Mouse (Mus musculus): Measurements from ENCODE around the gene Hist1h2bn. TPM values are rescaled to one million over a fixed set of nuclear protein-coding genes. Genes with fewer than 3 reads are reported as not detected.

Gene Hist1h2bn
- total RNA-seq, 2 experiments from 2014 or later = 353 to 1,312 TPM

DNA sequence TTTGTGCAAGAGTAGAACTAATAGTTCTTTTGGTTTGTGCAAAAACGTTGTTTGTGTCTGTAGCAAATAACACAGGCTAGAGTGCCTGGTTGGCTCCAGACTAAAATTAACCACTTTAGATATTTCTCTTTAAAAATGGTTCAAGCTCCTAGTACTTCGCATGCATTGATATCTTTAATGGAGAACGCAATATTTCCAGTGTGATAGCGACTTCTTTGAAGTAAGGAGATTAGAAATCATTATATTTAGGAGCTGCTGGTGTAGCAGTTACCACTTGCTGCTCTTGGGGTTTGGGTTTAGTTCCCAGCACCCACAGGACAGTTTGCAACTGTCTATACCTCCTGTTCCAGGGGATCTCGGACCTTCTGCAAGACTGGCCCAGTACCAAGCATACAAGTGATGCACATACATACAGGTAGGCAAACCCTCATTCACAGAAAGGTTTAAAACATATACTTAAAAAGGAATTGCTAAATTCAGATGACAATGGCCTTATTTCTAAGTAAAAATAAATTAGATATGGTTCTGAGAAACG, 27.2 kb downstream of the Hist1h2bn start:
- no peak for ATAC-seq (replicated peaks; ENCODE audit: poor library complexity)

DNA sequence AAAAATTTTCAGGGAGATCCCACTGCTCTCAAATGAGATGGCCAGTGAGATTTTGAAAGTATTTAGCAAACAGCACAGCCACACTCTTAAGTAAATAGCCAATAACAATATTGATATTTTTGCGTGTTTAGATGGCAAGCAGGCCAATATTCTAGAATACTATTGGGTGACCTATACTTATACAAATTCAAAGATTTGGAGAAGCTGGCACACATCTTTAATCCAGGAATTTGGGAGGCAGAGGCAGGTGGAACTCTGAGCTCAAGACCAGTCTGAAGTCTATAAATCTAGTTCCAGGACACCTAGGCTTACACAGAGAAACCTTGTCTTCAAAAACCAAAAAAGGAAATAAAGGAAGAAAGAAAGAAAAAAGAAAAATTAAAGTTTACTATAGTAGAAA, 27.7 kb downstream of the Hist1h2bn start:
- no peak for ATAC-seq (replicated peaks; ENCODE audit: poor library complexity)

DNA sequence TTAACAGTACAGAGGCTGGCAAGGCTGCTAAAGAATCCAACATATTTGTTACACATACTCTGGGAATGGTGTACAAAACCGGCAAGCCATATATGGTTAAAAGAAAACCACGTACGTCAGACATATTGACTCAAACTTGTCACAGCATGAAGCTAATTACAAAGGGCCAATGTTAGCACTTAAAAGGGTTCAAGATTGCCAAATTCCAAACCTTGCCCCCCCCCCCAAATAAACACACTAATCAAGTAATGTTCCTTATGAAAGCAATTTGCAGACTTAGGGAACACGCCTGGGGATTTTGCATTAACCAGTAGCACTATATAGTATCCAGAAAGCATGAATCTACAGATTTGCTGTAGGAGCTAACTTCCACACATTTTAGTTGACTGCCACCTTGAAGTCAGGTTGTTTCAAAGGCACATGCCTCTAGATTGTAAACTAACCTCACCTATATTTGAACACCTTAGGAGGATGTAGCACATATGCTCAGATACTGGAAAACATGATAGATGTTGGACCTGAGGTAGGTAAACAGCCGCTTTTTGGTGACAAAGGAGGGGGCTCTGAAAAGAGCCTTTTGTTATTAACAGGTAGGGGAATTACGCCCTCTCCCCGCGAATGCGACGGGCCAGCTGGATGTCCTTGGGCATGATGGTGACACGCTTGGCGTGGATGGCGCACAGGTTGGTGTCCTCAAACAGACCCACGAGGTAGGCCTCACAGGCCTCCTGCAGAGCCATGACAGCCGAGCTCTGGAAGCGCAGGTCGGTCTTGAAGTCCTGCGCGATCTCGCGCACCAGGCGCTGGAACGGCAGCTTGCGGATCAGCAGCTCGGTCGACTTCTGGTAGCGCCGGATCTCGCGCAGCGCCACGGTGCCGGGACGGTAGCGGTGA, 28.7 kb downstream of the Hist1h2bn start:
- peak; percentile 1; the same call in 1 of the 2 replicates for ATAC-seq (replicated peaks; ENCODE audit: poor library complexity)

DNA sequence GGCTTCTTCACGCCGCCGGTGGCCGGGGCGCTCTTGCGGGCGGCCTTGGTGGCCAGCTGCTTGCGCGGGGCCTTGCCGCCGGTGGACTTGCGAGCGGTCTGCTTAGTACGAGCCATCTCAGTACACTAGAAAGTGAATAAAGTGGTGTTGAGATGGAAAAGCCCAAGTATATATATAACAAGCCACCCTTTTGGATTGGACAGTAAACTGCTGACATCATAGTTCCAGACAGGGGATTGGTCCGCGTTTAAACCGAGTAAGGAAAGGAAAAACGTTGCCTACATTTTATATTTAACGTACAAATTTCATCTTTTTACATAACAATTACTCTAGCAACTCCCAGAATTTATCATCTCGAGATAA, 29.3 kb downstream of the Hist1h2bn start, which contains the start of gene Hist1h3i:
Gene Hist1h3i (minus strand): TSS at position 116 of the 363 bp plus-strand sequence.
- peak; percentile 23 for ATAC-seq (replicated peaks; ENCODE audit: poor library complexity)

DNA sequence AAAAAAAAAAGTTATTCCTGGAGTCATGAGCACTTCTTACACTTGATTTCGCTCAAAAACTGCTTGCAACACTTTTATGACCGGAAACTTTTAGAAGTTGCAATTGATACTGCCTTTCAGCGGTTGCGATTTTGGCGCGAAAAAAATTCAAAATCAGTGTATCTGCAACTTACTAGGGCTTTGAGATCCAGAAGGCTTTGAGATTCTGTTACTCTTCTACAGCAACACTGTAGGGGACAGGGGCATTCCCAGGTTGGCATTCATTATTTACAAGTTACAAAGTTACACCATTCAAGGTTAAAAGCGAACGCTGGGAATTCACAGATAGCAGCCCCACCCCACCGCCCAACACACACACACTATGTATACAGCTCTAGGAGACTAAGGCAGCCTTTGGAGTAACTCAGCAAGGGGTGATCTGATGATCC, 29.8 kb downstream of the Hist1h2bn start:
- ATAC-seq (replicated peaks; ENCODE audit: poor library complexity) = no peak

DNA sequence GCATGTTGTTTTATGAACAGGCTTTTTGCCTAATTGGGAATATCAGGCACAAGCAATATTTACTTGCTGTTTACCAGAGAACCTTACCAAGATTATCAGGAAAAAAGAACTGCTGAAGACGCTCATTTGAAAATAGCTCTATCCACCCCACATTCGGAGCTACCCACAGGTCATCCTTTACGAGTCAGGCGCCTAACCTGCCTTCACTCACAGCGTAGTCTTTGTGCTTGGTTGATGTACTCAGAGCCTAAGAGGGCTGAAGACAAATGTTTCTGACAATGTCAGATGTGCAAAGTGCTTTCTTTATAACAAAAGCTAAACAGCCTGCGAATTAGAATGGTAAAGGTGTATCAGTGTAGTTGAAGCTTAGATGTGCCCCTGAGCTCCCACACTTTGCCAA, 30.4 kb downstream of the Hist1h2bn start:
- no peak for ATAC-seq (replicated peaks; ENCODE audit: poor library complexity)

DNA sequence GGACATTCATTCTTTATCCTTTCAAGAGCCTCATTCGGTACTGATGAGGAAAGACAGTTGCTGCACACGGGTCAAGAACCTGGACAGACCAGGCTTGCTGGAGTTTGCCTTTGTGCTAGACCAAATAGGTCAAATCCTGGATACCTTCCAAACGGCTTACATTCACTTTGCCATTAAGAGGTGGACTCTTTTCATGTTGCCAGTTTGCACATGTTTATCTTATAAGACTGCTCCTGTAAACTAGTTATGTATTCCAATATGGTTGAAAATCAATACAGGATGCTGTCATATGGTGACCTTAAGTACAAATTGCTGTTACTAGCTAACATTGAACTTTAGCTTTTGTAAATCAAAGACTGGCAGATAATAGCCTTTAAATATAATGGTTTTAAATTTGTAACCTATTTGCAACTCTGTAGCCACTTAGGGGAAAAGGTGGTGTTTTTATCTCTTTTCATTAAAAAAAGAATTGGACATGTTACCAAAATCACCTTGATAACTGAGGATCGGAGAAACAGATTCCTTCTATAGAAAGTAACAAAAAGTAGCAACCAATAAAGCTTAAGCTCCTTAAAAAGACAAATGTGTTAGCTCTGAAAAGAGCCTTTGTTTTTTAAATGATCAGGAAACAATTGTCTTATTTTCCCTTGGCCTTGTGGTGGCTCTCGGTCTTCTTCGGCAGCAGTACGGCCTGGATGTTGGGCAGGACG, 32.4 kb downstream of the Hist1h2bn start:
- ATAC-seq (replicated peaks; ENCODE audit: poor library complexity) = no peak

DNA sequence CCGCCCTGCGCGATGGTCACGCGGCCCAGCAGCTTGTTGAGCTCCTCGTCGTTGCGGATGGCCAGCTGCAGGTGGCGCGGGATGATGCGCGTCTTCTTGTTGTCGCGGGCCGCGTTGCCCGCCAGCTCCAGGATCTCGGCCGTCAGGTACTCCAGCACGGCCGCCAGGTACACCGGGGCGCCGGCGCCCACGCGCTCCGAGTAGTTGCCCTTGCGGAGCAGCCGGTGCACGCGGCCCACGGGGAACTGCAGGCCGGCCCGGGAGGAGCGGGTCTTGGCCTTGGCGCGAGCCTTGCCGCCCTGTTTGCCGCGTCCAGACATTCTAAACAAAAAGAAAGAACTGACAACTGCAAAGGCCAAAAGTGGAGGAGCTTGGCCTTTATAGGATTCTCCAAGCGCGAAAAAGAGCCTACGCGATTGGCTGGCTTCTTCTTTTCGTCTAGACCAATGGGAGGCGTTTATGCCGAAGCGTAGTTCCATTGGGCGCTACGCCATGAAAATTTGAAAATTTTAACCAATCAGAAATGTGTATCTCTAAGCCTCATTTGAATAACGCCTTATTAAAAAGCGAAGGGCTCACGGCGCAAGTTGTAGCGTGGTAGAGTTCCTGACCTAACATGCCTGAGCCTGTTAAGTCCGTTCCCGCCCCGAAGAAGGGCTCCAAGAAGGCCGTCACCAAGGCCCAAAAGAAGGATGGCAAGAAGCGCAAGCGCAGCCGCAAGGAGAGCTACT, 33.1 kb downstream of the Hist1h2bn start, which contains the start of the genes Hist1h2an and Hist1h2bp:
Gene Hist1h2an (minus strand): TSS at position 320 of the 731 bp plus-strand sequence.
Gene Hist1h2bp (plus strand): TSS at position 563 of the 731 bp plus-strand sequence.
- peak; percentile 76 for ATAC-seq (replicated peaks; ENCODE audit: poor library complexity)

DNA sequence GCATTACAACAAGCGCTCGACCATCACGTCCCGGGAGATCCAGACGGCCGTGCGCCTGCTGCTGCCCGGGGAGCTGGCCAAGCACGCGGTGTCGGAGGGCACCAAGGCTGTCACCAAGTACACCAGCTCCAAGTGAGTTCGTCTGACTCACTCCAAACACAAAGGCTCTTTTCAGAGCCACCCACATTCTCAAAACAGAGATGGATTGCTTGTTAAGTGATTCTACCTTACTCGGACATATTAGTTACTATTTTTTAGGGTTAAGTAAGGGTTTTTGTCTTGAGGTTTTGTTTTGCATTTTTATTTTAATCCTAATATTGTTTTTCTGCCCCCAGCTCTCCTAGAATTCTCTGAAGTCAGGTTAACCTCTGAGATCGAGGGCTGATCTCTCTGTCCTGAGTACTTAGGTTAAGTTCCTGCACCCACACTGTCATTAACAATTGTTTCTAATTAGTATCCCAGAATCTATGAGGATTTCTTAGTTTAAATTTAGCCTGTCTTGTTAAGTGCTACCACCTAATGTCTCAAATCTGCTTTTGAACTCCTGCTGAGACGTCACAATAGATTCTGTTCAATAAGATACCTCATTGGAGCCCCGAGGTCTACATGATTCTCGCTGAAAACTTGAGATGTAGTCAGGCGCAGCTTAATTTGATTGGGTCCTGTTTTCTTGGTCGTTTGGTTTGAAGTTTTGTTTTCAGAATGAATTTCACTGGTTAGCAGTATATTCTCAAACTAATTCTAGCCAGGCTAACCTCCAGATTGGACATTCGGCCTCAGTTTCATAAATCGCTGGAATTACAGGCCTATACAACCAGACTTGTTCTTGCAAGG, 34.1 kb downstream of the Hist1h2bn start:
- no peak for ATAC-seq (replicated peaks; ENCODE audit: poor library complexity)

DNA sequence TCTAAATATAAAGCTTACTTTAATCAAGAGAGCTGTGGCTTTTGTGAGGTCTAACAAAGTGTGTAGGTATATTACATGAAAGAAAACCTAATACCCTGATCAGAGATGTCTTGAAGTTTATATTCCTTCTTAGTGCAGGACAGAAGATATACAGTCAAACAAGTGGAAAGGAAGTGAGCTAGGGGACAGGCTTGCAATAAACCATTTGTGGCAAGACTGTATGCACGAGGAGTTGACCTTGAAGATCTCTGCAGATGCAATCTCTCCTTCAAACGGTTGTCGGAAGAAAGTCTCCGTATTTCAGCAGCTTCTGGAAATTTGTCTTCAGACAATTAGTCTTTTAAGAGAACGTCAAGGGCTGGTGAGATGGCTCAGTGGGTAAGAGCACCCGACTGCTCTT, 36.0 kb downstream of the Hist1h2bn start:
- ATAC-seq (replicated peaks; ENCODE audit: poor library complexity) = no peak

DNA sequence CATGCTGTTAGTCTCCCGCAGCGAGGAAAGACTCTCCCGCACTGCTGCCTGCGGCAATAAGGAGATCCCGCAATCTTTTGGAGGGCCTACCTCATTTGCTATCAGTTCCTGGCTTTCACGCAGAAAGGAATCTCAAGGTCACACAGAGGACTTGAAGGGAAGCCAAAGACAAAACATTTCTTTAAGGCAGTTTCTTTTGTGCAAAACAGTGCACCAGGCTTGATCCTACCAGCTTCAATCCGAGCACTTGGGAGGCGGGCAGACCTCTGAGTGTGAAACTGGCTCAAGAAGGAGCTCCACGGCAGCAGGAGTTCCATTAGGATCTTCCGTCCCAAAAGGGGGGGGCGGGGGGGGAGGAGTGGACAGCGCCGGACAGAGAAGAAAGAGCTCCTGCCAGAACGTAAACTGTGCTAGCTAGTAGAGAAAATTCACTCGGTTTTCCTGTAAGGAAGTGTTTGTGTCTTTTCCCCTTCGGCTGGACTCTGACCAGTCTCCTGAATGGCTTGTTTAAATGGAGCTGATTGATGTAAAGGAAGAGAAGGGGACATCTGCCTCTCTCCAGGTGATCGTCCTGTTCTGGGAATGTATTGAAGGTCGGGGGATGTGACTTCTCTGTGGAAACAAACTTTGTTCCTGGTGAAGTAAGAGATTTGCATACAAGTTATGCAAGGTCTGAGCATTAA, 36.8 kb downstream of the Hist1h2bn start:
- no peak for ATAC-seq (replicated peaks; ENCODE audit: poor library complexity)

DNA sequence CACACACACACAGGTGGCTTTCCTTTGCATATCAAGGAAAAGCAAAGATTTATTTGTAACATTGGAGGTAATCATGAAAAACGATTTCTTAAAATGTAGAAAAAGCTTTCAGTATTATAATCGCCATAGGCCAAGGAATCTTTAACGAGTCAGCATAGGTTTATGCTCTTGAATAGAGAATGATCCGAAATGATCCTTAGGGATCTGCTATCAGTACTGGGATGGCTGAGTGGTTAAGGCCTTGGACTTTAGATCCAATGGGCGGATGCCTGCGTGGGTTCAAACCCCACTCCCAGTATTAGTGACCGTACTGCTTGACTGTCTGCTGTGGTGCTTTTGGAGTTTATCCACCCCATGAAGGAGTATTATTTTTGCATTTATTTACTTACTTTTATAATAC, 41.7 kb downstream of the Hist1h2bn start:
- ATAC-seq (replicated peaks; ENCODE audit: poor library complexity) = no peak

DNA sequence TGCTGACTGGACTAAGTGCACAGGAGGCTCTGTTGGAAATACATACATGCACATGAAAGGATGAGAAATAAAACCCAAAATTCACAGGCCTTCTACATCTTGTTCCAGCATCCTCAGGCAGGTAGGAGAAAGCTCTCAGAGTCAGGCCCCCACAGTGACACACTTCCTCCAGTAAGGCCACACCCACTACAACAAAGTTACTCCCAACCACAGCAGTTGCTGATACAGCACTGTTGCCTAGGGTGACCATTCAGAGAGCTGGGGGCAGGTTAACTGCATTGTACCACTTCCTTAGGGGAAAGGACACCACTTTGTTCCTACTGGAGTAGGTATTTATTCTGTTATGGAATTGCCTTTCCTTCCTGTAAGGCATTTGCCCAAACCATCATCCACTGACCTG, 43.2 kb downstream of the Hist1h2bn start:
- ATAC-seq (replicated peaks; ENCODE audit: poor library complexity) = peak; percentile 98

DNA sequence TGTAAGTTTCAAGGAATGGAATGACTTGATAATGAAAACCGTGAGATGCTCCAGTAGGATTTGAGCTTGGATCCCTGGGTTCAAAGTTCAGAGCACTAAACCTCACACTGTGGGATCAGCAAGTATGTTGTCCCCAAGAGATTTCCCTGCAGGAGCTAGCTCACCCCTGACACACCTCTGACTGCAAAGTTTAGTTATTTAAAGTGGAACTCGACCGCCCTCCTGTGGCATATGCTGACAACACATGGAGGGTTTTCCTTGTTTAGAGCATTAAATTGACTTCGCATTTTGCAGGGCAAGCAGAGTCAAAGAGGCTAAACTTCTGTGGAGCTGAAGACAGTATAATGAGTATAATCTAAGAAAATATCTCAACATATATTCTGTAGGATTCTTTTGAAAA, 49.1 kb downstream of the Hist1h2bn start:
- peak; percentile 99 for ATAC-seq (replicated peaks; ENCODE audit: poor library complexity)

Other genes starting within 250 kb of the Hist1h2bn start
- 8.4 and 13.7 TPM in 2 replicates for gene Zkscan8, start 223.0 kb upstream of the Hist1h2bn start, total RNA-seq (2015)
- 7.7 and 9.8 TPM in 2 replicates for gene Zkscan8, start 223.0 kb upstream of the Hist1h2bn start, total RNA-seq (2017)
- not detected in 2 replicates for gene Olfr1366, start 211.3 kb upstream of the Hist1h2bn start, total RNA-seq (2015)
- not detected in 2 replicates for gene Olfr1366, start 211.3 kb upstream of the Hist1h2bn start, total RNA-seq (2017)
- gene Olfr1535, start 194.2 kb upstream of the Hist1h2bn start, total RNA-seq (2015) = not detected in 2 replicates
- not detected in 2 replicates for gene Olfr1535, start 194.2 kb upstream of the Hist1h2bn start, total RNA-seq (2017)
- gene Olfr1364, start 172.4 kb upstream of the Hist1h2bn start, total RNA-seq (2015) = not detected in 2 replicates
- gene Olfr1364, start 172.4 kb upstream of the Hist1h2bn start, total RNA-seq (2017) = not detected in 2 replicates
- not detected in 2 replicates for gene Olfr1362, start 140.1 kb upstream of the Hist1h2bn start, total RNA-seq (2015)
- not detected in 2 replicates for gene Olfr1362, start 140.1 kb upstream of the Hist1h2bn start, total RNA-seq (2017)
- not detected in 2 replicates for gene Olfr11, start 111.6 kb upstream of the Hist1h2bn start, total RNA-seq (2015)
- not detected in 2 replicates for gene Olfr11, start 111.6 kb upstream of the Hist1h2bn start, total RNA-seq (2017)
- not detected in 2 replicates for gene Olfr1361, start 90.7 kb upstream of the Hist1h2bn start, total RNA-seq (2015)
- gene Olfr1361, start 90.7 kb upstream of the Hist1h2bn start, total RNA-seq (2017) = not detected in 2 replicates
- not detected in 2 replicates for gene Olfr1360, start 76.7 kb upstream of the Hist1h2bn start, total RNA-seq (2015)
- not detected in 2 replicates for gene Olfr1360, start 76.7 kb upstream of the Hist1h2bn start, total RNA-seq (2017)
- not detected in 2 replicates for gene Olfr1359, start 56.0 kb upstream of the Hist1h2bn start, total RNA-seq (2015)
- not detected in 2 replicates for gene Olfr1359, start 56.0 kb upstream of the Hist1h2bn start, total RNA-seq (2017)
- 264 and 265 TPM in 2 replicates for gene Hist1h2bl, start 38.0 kb upstream of the Hist1h2bn start, total RNA-seq (2015)
- 396 and 423 TPM in 2 replicates for gene Hist1h2bl, start 38.0 kb upstream of the Hist1h2bn start, total RNA-seq (2017)
- 2.0 and 5.0 TPM in 2 replicates for gene Hist1h2ai, start 37.7 kb upstream of the Hist1h2bn start, total RNA-seq (2015)
- 2,894 and 3,659 TPM in 2 replicates for gene Hist1h2ai, start 37.7 kb upstream of the Hist1h2bn start, total RNA-seq (2017)
- gene Hist1h3h, start 36.5 kb upstream of the Hist1h2bn start, total RNA-seq (2015) = 35.1 and 67.8 TPM in 2 replicates
- gene Hist1h3h, start 36.5 kb upstream of the Hist1h2bn start, total RNA-seq (2017) = 208 and 295 TPM in 2 replicates
- gene Hist1h2bm, start 32.1 kb upstream of the Hist1h2bn start, total RNA-seq (2015) = 116 and 137 TPM in 2 replicates
- 542 and 561 TPM in 2 replicates for gene Hist1h2bm, start 32.1 kb upstream of the Hist1h2bn start, total RNA-seq (2017)
- 3.0 and 6.7 TPM in 2 replicates for gene Hist1h4j, start 19.1 kb upstream of the Hist1h2bn start, total RNA-seq (2015)
- gene Hist1h4j, start 19.1 kb upstream of the Hist1h2bn start, total RNA-seq (2017) = 303 and 332 TPM in 2 replicates
- gene Hist1h4k, start 3.6 kb upstream of the Hist1h2bn start, total RNA-seq (2015) = 58.4 and 76.4 TPM in 2 replicates
- 2,633 and 2,646 TPM in 2 replicates for gene Hist1h4k, start 3.6 kb upstream of the Hist1h2bn start, total RNA-seq (2017)
- gene Hist1h2ak, start 296 bp upstream of the Hist1h2bn start, total RNA-seq (2015) = 79.0 and 135 TPM in 2 replicates
- gene Hist1h2ak, start 296 bp upstream of the Hist1h2bn start, total RNA-seq (2017) = 1,123 and 1,182 TPM in 2 replicates
- 614 and 670 TPM in 2 replicates for gene Hist1h1b, start 26.5 kb downstream of the Hist1h2bn start, total RNA-seq (2015)
- gene Hist1h1b, start 26.5 kb downstream of the Hist1h2bn start, total RNA-seq (2017) = 1,549 and 1,625 TPM in 2 replicates
- gene Hist1h3i, start 29.2 kb downstream of the Hist1h2bn start, total RNA-seq (2015) = 244 and 246 TPM in 2 replicates
- gene Hist1h3i, start 29.2 kb downstream of the Hist1h2bn start, total RNA-seq (2017) = 294 and 383 TPM in 2 replicates
- gene Hist1h2an, start 33.1 kb downstream of the Hist1h2bn start, total RNA-seq (2015) = 1.2 and 2.1 TPM in 2 replicates
- gene Hist1h2an, start 33.1 kb downstream of the Hist1h2bn start, total RNA-seq (2017) = 859 and 860 TPM in 2 replicates
- 10.4 and 19.9 TPM in 2 replicates for gene Hist1h2bp, start 33.3 kb downstream of the Hist1h2bn start, total RNA-seq (2015)
- 37.0 and 43.7 TPM in 2 replicates for gene Hist1h2bp, start 33.3 kb downstream of the Hist1h2bn start, total RNA-seq (2017)
- 394 and 411 TPM in 2 replicates for gene Hist1h2bq, start 56.1 kb downstream of the Hist1h2bn start, total RNA-seq (2015)
- 220 and 363 TPM in 2 replicates for gene Hist1h2bq, start 56.1 kb downstream of the Hist1h2bn start, total RNA-seq (2017)
- gene Hist1h2ao, start 56.3 kb downstream of the Hist1h2bn start, total RNA-seq (2015) = 115 and 180 TPM in 2 replicates
- 633 TPM in 1 of 2 replicates, not detected in the other for gene Hist1h2ao, start 56.3 kb downstream of the Hist1h2bn start, total RNA-seq (2017)
- gene Hist1h4m, start 57.6 kb downstream of the Hist1h2bn start, total RNA-seq (2015) = 53.3 and 56.3 TPM in 2 replicates
- gene Hist1h4m, start 57.6 kb downstream of the Hist1h2bn start, total RNA-seq (2017) = 2,437 and 3,070 TPM in 2 replicates
- 48.7 and 53.0 TPM in 2 replicates for gene Hist1h4n, start 78.1 kb downstream of the Hist1h2bn start, total RNA-seq (2015)
- gene Hist1h4n, start 78.1 kb downstream of the Hist1h2bn start, total RNA-seq (2017) = 1,698 and 2,087 TPM in 2 replicates
- gene Hist1h2ap, start 79.4 kb downstream of the Hist1h2bn start, total RNA-seq (2015) = 93.0 and 127 TPM in 2 replicates
- 3,573 and 4,575 TPM in 2 replicates for gene Hist1h2ap, start 79.4 kb downstream of the Hist1h2bn start, total RNA-seq (2017)
- 378 and 381 TPM in 2 replicates for gene Hist1h2br, start 79.6 kb downstream of the Hist1h2bn start, total RNA-seq (2015)
- gene Hist1h2br, start 79.6 kb downstream of the Hist1h2bn start, total RNA-seq (2017) = 447 and 545 TPM in 2 replicates
- 13.3 and 16.1 TPM in 2 replicates for gene Zfp184, start 191.0 kb downstream of the Hist1h2bn start, total RNA-seq (2015)
- gene Zfp184, start 191.0 kb downstream of the Hist1h2bn start, total RNA-seq (2017) = 9.2 and 15.1 TPM in 2 replicates
- gene Pom121l2, start 227.1 kb downstream of the Hist1h2bn start, total RNA-seq (2015) = 0.05 and 0.25 TPM in 2 replicates
- 0.10 TPM in 1 of 2 replicates, not detected in the other for gene Pom121l2, start 227.1 kb downstream of the Hist1h2bn start, total RNA-seq (2017)